Comparison of ENCODE assay signal across 23 mouse cellular contexts in the genomic region with DNA sequence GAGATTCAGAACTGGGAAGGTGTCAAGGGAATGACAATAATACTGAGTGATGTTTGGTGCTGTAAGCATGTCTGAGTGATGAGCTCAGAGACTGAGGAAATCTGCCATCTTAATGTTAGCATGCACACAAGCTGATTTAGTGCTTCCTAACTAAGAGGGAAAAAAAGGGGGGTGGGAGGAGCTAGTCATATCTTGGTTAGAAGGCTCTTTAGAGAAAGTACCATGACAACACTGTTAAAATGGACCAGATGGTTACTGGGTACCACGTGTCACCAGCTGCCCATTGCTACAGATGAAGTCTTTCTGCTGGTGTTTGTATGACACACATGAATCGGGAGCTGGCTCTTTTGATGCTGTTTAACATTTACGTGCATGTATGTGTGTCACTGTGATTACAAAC.
DNase-seq lines count a peak whose midpoint lies in the region; ATAC-seq and TF ChIP-seq lines count a peak whose summit lies in the region.
"Had no signal": no experiment of that assay in that cellular context is flagged by ENCODE, and none has a peak within 500 bp of the region (broad histone marks: within the 10 kb centered on the region; RNA-seq: fewer than 3 reads in every experiment).

No protein-coding gene starts in this region.

- no peaks in the 10 kb centered on the region for H3K9me3 ChIP-seq in forebrain, embryonic 15.5 days
- H3K9me3 ChIP-seq in forebrain, embryonic 12.5 days: no peaks in the 10 kb centered on the region
- H3K9me3 ChIP-seq in ES-E14 (ENCODE audit: control insufficient read depth, insufficient read depth, low read depth, low read length): no peaks in the 10 kb centered on the region
- H3K9me3 ChIP-seq: embryonic facial prominence, embryonic 15.5 days; midbrain, embryonic 10.5 days had no signal

- no peak overlapping the region for H3K27ac ChIP-seq in forebrain, embryonic 15.5 days (replicated peaks)
- H3K27ac ChIP-seq in forebrain, embryonic 12.5 days: no peak overlapping the region
- H3K27ac ChIP-seq in ES-E14 (ENCODE audit: insufficient read depth, low read depth, low read length, poor library complexity, severe bottlenecking): peak overlapping the region; percentile 55; the same call in 1 of the 2 replicates
- H3K27ac ChIP-seq: embryonic facial prominence, embryonic 15.5 days; gastrocnemius, adult 2 months; macrophage; midbrain, embryonic 10.5 days had no signal

- 0 out of 2 replicates have a peak, but pooled peaks have one; percentile 11 for ATAC-seq in forebrain, embryonic 15.5 days (replicated peaks)
- ATAC-seq in forebrain, embryonic 12.5 days (ENCODE audit: low FRiP score): no peak
- ATAC-seq in activated CD4-positive, CD25-positive, alpha-beta regulatory T cell, adult 4 months: no peak
- ATAC-seq: inflammation-experienced regulatory T-cells, adult 6 months had no signal

- H3K27me3 ChIP-seq in forebrain, embryonic 15.5 days: no peaks in the 10 kb centered on the region
- 0 out of 2 replicates have a peak, but pooled peaks cover 4% of the 10 kb centered on the region for H3K27me3 ChIP-seq in forebrain, embryonic 12.5 days
- H3K27me3 ChIP-seq: embryonic facial prominence, embryonic 15.5 days had no signal

- no peaks in the 10 kb centered on the region for H3K36me3 ChIP-seq in forebrain, embryonic 15.5 days
- no peaks in the 10 kb centered on the region for H3K36me3 ChIP-seq in forebrain, embryonic 12.5 days (replicated peaks)
- H3K36me3 ChIP-seq in ES-E14 (ENCODE audit: control insufficient read depth, insufficient read depth, low read length, poor library complexity, severe bottlenecking): no peaks in the 10 kb centered on the region
- H3K36me3 ChIP-seq: embryonic facial prominence, embryonic 15.5 days; midbrain, embryonic 10.5 days had no signal

- H3K4me3 ChIP-seq in forebrain, embryonic 15.5 days: no peak overlapping the region
- no peak overlapping the region for H3K4me3 ChIP-seq in forebrain, embryonic 12.5 days (replicated peaks)
- no peak overlapping the region for H3K4me3 ChIP-seq in ES-E14 (ENCODE audit: insufficient read depth in 1 of 2, low read depth in 1 of 2, low read length in 2 of 2, poor library complexity in 1 of 2, severe bottlenecking in 1 of 2)
- H3K4me3 ChIP-seq: embryonic facial prominence, embryonic 15.5 days; gastrocnemius, adult 2 months; midbrain, embryonic 10.5 days had no signal

- in situ Hi-C loops in ES-E14 (cut with MboI; ENCODE audit: low sequenced_read_pairs in 2 of 2, unreplicated experiment in 2 of 2): no loop called here

- no peak overlapping the region for H3K9ac ChIP-seq in forebrain, embryonic 15.5 days (replicated peaks)
- H3K9ac ChIP-seq in forebrain, embryonic 12.5 days: no peak overlapping the region
- no peak overlapping the region for H3K9ac ChIP-seq in ES-E14 (ENCODE audit: insufficient read depth, low read depth, low read length, poor library complexity, severe bottlenecking)
- H3K9ac ChIP-seq: embryonic facial prominence, embryonic 15.5 days had no signal

- peaks cover 20% of the 10 kb centered on the region for H3K4me1 ChIP-seq in forebrain, embryonic 15.5 days
- H3K4me1 ChIP-seq in forebrain, embryonic 12.5 days: peaks cover 16% of the 10 kb centered on the region
- peaks cover 6 to 12% of the 10 kb centered on the region in 2 experiments; a peak in 3 of 4 replicates for H3K4me1 ChIP-seq in ES-E14 (ENCODE audit: control insufficient read depth in 2 of 2, insufficient read depth in 2 of 2, low read length in 2 of 2, poor library complexity in 1 of 2)

- WGBS in forebrain, embryonic 15.5 days: 45% methylated on average over 3 of the region's 3 CpGs
- 80% methylated on average over 3 of the region's 3 CpGs for WGBS in forebrain, embryonic 12.5 days

- H3K4me2 ChIP-seq in forebrain, embryonic 15.5 days (replicated peaks): no peak overlapping the region
- H3K4me2 ChIP-seq in forebrain, embryonic 12.5 days: no peak overlapping the region
- H3K4me2 ChIP-seq: embryonic facial prominence, embryonic 15.5 days; heart, embryonic 11.5 days; liver, embryonic 11.5 days had no signal

- DNase-seq in layer of hippocampus, adult 8-10 months (ENCODE audit: low spot score in 2 of 2): peak; percentile 26 to 39
- no peak for DNase-seq in layer of hippocampus, adult 11-12 months (ENCODE audit: low spot score)
- DNase-seq in ES-E14 (ENCODE audit: low read depth, low spot score): no peak
- DNase-seq in naive thymus-derived CD4-positive, alpha-beta T cell, adult 2 months (ENCODE audit: low read depth): peak; percentile 51
- DNase-seq: adrenal gland, adult 8-10 months; cerebellum, adult 11 months; cerebellum, postnatal 14 days; gastrocnemius, adult 2 months; heart, postnatal 10 days; kidney, adult 2 months; kidney, postnatal 25 days; lung, adult 2 months; right cerebral cortex, postnatal 4 days; thymus, postnatal 36 days had no signal

TF ChIP-seq in ES-E14, 5 proteins besides CTCF, POLR2A, EP300 and RAD21:
- TF ChIP-seq ZNF384 (IDR thresholded peaks at IDR 0.05; ENCODE audit: low read depth, low read length): no peak
- TF ChIP-seq ZC3H11A (IDR thresholded peaks at IDR 0.05; ENCODE audit: borderline replicate concordance, low read depth, low read length): no peak
- TF ChIP-seq MAFK (IDR thresholded peaks at IDR 0.05; ENCODE audit: insufficient read depth, low read depth, low read length): no peak

Comparison
In these comparisons a context has a peak if more than half of its experiments do, and no peak if none do; other contexts are left out.
1. DNase-seq: peak in layer of hippocampus, adult 8-10 months (2 of 2) and naive thymus-derived CD4-positive, alpha-beta T cell, adult 2 months (single experiment); none in layer of hippocampus, adult 11-12 months (single experiment) and ES-E14 (single experiment).